Mouse (Mus musculus): ENCODE results near the gene Gm21119. TPM values are rescaled to one million over a fixed set of nuclear protein-coding genes. Genes with fewer than 3 reads are reported as not detected.
"Not testable (repeated sequence)": the region's sequence is repeated elsewhere in the genome, so short reads cannot be mapped to it uniquely, and the experiment has no call there.

The Gm21119 gene
- polyA plus RNA-seq, 1 experiment: 0.04 TPM

- not testable (repeated sequence) for H3K4me3 ChIP-seq (ENCODE audit: control insufficient read depth, insufficient read depth, low read length); DNase-seq; H3K27ac ChIP-seq (ENCODE audit: control insufficient read depth, insufficient read depth, low read length); H3K4me1 ChIP-seq (replicated peaks; ENCODE audit: control insufficient read depth, insufficient read depth, low read length); H3K36me3 ChIP-seq (ENCODE audit: control insufficient read depth, insufficient read depth, low read length); H3K27me3 ChIP-seq (ENCODE audit: control insufficient read depth, insufficient read depth, low read length)
These were observed 63.7 kb downstream of the Gm21119 start for GRCm38 (mm10) chr8:20678418-20678817.
